Mouse (Mus musculus) lung, embryonic 14.5 days (tissue): ENCODE data around the gene Foxp1. TPM values are rescaled to one million over a fixed set of nuclear protein-coding genes. Genes with fewer than 3 reads are reported as not detected.

Source experiments
- ATAC-seq: fragments of 200-750 bp; cut with Nextera tagmentation; 2 replicates; pipeline ENCODE4 v1.8.0; 2017; ENCODE audit warnings: mild to moderate bottlenecking, moderate TSS enrichment, moderate library complexity; ENCODE audit not compliant: insufficient read depth
- DNase-seq: peaks from one replicate; pipeline ENCODE4 v3.0.0-alpha.2; 2015
- H3K27ac ChIP-seq: fragments of 300-500 bp; sonication (generic); 2 replicates; pipeline ENCODE4 v1.5.1; 2014; ENCODE audit warnings: low read depth, mild to moderate bottlenecking, moderate library complexity
- H3K27me3 ChIP-seq: fragments of 300-500 bp; sonication (generic); 2 replicates; pipeline ENCODE4 v1.6.1; 2014; ENCODE audit warnings: low read length, control low read depth; ENCODE audit not compliant: insufficient read depth
- H3K36me3 ChIP-seq: fragments of 300-500 bp; sonication (generic); 2 replicates; pipeline ENCODE4 v1.6.1; 2014; ENCODE audit warnings: control low read depth; ENCODE audit not compliant: insufficient read depth
- H3K4me1 ChIP-seq: fragments of 300-500 bp; sonication (generic); 2 replicates; pipeline ENCODE4 v1.6.1; 2014; ENCODE audit warnings: antibody characterized with exemption, control low read depth; ENCODE audit not compliant: insufficient read depth
- H3K4me2 ChIP-seq: fragments of 300-500 bp; sonication (generic); 2 replicates; pipeline ENCODE4 v1.6.1; 2014; ENCODE audit warnings: mild to moderate bottlenecking
- H3K4me3 ChIP-seq: fragments of 300-500 bp; sonication (generic); 2 replicates; pipeline ENCODE4 v1.5.1; 2014; ENCODE audit warnings: low read depth, low read length
- H3K9ac ChIP-seq: fragments of 300-500 bp; sonication (generic); 2 replicates; pipeline ENCODE4 v1.6.1; 2014
- H3K9me3 ChIP-seq: fragments of 300-500 bp; sonication (generic); 2 replicates; pipeline ENCODE4 v1.6.1; 2016; ENCODE audit warnings: low read depth, low read length, control low read depth
- CTCF ChIP-seq: IDR thresholded peaks from 2 replicates; pipeline ENCODE4 v1.5.1; 2016; ENCODE audit warnings: antibody characterized with exemption, low read depth
- WGBS: fragments of 180-500 bp; shearing (Covaris S2); extraction: QIAGEN DNeasy Blood & Tissue Kit; methylation state at CpG from one replicate; pipeline ENCODE4 v1.1.7; 2014; 5-methylcytosine and 5-hydroxymethylcytosine counted together
- polyA plus RNA-seq: library from polyadenylated mRNA; unstranded; fragments of >200 nt; fragmentation: Nextera tagmentation; extraction: Ambion mirVana; gene quantifications from 2 replicates; pipeline ENCODE4 v1.2.1, GENCODE M21; 2014

The Foxp1 gene
- polyA plus RNA-seq, 1 experiment from 2014 or later: 111 TPM

DNA sequence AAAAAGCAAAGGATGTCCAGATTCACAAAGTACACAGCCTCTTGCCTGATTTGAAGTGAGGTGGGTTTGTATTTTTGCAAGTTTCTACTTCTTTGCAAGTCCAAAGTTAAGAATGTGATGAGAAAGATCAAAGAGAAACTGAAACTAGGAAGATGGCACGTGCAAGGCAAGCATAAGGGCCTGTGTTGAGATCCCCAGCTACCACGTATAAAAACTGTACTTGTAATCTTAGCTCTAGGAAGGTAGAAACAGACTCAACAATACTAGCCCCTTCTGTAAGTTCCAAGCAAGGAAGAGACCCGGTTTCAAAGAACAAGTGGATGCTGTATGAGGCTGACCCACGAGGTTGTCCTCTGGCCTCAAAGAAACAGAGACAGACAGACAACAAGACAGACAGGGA is 90.6 kb downstream of the Foxp1 start:
- TF ChIP-seq CTCF: no peak
- ATAC-seq: no peak
- Histone ChIP-seq H3K4me1 (no peaks in the 10 kb centered on the region), H3K27ac (no peak overlapping the region), H3K9ac (no peak overlapping the region), H3K36me3 (no peaks in the 10 kb centered on the region), H3K9me3 (no peaks in the 10 kb centered on the region), H3K4me2 (no peak overlapping the region), H3K27me3 (no peaks in the 10 kb centered on the region), H3K4me3 (no peak overlapping the region)
- WGBS: 61% methylated on average over 4 of the region's 4 CpGs
- DNase-seq: no peak

DNA sequence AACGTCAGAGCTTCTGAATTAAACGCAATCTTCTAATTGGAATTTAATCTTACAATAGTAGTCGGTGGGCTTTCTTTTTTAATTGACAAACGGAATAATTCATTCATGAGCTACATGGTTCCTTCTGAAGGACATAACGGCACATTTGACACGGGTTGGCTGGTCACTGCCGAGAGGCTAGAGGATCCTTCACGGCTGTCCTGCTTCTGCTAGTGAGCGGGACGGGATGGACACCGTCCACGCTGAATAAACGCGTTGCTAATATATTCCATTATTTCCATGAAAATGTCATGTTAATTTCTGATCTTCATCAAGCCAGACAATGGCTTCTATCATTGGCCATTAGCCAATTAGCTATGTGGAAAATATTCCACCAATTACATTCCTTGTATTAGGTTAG is 92.0 kb downstream of the Foxp1 start:
- 90% methylated on average over 14 of the region's 14 CpGs for WGBS
- Histone ChIP-seq H3K4me3 (no peak overlapping the region), H3K27me3 (no peaks in the 10 kb centered on the region), H3K4me2 (no peak overlapping the region), H3K9ac (no peak overlapping the region), H3K36me3 (no peaks in the 10 kb centered on the region), H3K27ac (no peak overlapping the region), H3K9me3 (no peaks in the 10 kb centered on the region), H3K4me1 (no peaks in the 10 kb centered on the region)
- ATAC-seq (no peak), DNase-seq (no peak)
- no peak for TF ChIP-seq CTCF

DNA sequence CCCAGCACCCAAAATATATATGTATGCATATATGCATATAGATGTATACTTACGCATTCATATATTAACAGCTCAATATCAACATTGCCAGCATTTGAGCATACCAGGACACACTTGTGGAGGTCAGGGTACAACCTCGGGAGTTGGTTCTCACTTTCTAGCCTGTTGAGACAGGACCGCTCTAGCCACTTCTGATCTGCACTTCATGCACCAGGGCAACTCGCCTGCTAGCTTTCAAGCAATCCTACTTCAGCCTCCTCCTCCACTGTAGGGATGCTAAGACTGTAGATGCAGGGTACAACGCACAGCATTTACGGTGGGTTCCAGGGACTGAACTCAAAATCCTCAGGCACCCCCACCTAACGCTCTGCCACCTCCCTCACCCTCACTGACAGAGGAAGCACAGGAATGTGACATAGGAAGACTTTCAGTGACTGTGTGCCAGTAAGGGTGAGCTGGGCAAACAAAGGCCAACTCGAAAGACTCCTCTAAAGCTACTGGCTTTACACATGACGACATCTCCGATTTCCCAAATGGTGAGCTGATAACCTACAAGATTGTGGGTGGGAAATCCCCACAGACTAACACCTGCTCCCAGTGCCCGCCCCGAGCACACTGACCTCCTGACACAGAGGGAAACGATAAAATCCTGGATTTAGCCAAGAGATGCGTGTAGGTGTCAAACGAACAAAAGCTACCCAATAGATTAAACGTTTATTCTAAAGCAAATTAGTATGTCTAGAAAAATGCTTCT is 93.0 kb downstream of the Foxp1 start:
- Histone ChIP-seq H3K4me2 (no peak overlapping the region), H3K4me1 (no peaks in the 10 kb centered on the region), H3K4me3 (no peak overlapping the region), H3K27ac (no peak overlapping the region), H3K9me3 (no peaks in the 10 kb centered on the region), H3K9ac (no peak overlapping the region), H3K36me3 (no peaks in the 10 kb centered on the region), H3K27me3 (no peaks in the 10 kb centered on the region)
- TF ChIP-seq CTCF: no peak
- DNase-seq: no peak
- 58% methylated on average over 16 of the region's 16 CpGs for WGBS
- no peak for ATAC-seq

DNA sequence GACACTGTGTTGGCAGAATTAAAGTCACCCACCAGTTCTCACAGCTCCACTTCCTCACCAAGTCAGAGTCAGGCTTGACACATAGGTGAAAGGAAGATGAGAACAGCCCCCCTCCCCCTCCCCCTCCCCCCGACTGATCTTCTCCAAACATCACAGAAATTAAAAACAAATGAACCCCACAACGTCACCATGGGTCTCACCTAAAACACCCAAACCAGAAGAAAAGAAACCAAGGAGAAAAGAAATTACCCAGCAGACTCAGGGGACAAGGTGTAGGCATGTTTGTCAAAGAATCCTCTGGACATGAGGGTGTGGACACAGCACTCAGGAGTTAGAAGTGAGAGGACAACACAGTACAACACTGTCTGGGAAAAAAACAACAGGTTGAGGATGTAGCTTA is 93.6 kb downstream of the Foxp1 start:
- Histone ChIP-seq H3K4me2 (no peak overlapping the region), H3K27me3 (no peaks in the 10 kb centered on the region), H3K36me3 (no peaks in the 10 kb centered on the region), H3K27ac (no peak overlapping the region), H3K4me3 (no peak overlapping the region), H3K9ac (no peak overlapping the region), H3K4me1 (no peaks in the 10 kb centered on the region), H3K9me3 (no peaks in the 10 kb centered on the region)
- WGBS: 32% methylated on average over 2 of the region's 2 CpGs
- ATAC-seq (no peak), DNase-seq (no peak)
- TF ChIP-seq CTCF: no peak

DNA sequence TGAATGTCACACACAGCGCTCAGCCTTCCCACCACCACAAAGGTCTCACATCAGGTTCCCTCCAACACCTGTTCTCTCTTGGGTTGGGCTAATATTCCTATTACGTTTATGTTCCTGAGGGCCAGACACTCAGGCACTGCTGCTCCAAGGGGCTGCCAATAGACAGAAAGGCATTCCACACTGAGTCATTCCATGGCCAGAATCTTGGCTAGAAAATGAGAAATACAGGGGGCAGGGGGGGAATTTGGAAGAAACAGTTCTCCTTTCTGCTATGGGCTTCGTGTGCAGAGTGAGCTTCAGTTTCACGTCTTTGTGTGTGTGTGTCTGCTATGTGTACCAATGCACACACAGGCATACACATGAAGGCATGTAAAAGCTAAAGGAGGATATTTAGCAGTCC is 95.2 kb downstream of the Foxp1 start:
- Histone ChIP-seq H3K27ac (no peak overlapping the region), H3K9ac (no peak overlapping the region), H3K4me1 (no peaks in the 10 kb centered on the region), H3K4me2 (no peak overlapping the region), H3K4me3 (no peak overlapping the region), H3K27me3 (no peaks in the 10 kb centered on the region), H3K36me3 (no peaks in the 10 kb centered on the region), H3K9me3 (no peaks in the 10 kb centered on the region)
- DNase-seq: no peak
- no peak for TF ChIP-seq CTCF
- no peak for ATAC-seq
- 78% methylated on average over 4 of the region's 4 CpGs for WGBS

DNA sequence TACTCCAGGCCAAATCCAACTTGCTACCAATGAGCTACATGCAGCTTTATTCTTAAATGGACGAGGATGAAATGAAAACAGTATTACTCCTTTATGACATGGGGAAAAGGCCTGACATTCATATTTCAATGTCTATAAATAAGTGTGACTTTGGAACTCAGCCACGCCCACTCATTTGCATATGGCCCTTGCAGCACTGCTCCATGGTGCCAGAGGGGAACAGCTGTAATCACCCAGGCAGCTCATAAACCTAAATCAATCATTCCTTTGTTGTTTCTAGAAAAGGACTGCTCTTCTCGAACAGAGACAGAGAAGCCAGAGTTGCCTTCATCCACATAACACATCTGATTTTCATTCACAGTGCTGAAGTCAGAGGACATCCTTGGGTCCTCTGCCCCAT is 97.5 kb downstream of the Foxp1 start:
- Histone ChIP-seq H3K36me3 (no peaks in the 10 kb centered on the region), H3K4me2 (no peak overlapping the region), H3K9me3 (no peaks in the 10 kb centered on the region), H3K9ac (no peak overlapping the region), H3K4me1 (no peaks in the 10 kb centered on the region), H3K27ac (no peak overlapping the region), H3K4me3 (no peak overlapping the region), H3K27me3 (no peaks in the 10 kb centered on the region)
- no peak for TF ChIP-seq CTCF
- no peak for ATAC-seq
- 49% methylated on average over 3 of the region's 3 CpGs for WGBS
- DNase-seq: peak; percentile 34

DNA sequence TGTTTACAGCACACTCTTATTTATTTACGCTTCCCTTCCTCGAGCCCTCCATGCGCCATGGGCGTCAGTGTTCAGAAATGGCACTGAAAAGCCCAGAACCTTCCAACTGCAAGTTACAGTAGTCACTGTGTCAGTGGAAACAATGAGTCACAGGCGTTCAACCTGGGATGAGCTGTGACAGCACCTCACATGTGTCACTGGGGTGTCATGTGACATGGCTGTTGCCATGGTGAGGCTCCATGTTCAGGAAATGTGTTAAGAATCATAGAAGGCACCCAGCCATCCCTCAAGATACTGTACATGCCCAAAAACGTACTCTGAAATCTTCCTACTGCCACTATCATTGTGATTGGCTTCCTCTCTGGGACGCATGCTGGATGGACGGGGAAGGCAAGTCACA is 101.9 kb downstream of the Foxp1 start:
- DNase-seq: peak; percentile 35
- Histone ChIP-seq H3K9me3 (no peaks in the 10 kb centered on the region), H3K4me2 (no peak overlapping the region), H3K4me3 (no peak overlapping the region), H3K27ac (no peak overlapping the region), H3K4me1 (no peaks in the 10 kb centered on the region), H3K36me3 (no peaks in the 10 kb centered on the region), H3K27me3 (no peaks in the 10 kb centered on the region), H3K9ac (no peak overlapping the region)
- no peak for TF ChIP-seq CTCF
- ATAC-seq: no peak
- WGBS: 66% methylated on average over 8 of the region's 8 CpGs
